Mouse (Mus musculus): Measurements from ENCODE around the gene 1700018F24Rik. TPM values are rescaled to one million over a fixed set of nuclear protein-coding genes. Genes with fewer than 3 reads are reported as not detected.
A peak's percentile ranks its signal among the peaks of the same experiment; 100 is the strongest.
"Not testable (repeated sequence)": the region's sequence is repeated elsewhere in the genome, so short reads cannot be mapped to it uniquely, and the experiment has no call there.

1700018F24Rik gene
- not detected for total RNA-seq (2021)
- long read RNA-seq, experiment 1, result 0 reads
- long read RNA-seq, experiment 2, result 0 reads

- H3K4me3 ChIP-seq; H3K27ac ChIP-seq; intact Hi-C loops (cut with DNase I); DNase-seq (ENCODE audit: extremely low spot score in 1 of 2, low spot score in 2 of 2): not testable (repeated sequence)
These were observed at the start of gene 1700018F24Rik for GRCm38 (mm10) chr5:145042690-145043089. 1700018F24Rik (plus strand) TSS chr5:145042990.

- Histone ChIP-seq H3K4me3 (no peak overlapping the region), H3K27ac (no peak overlapping the region)
- intact Hi-C loops (cut with DNase I), result no loop called here
- DNase-seq (ENCODE audit: extremely low spot score in 1 of 2, low spot score in 2 of 2), result no peak
- TF ChIP-seq CTCF (IDR thresholded peaks at IDR 0.05), result peak; percentile 29
These were observed 44.3 kb upstream of the 1700018F24Rik start for GRCm38 (mm10) chr5:144998491-144998890.

GRCm38 (mm10) chr5:145003362-145003761, 39.4 kb upstream of the 1700018F24Rik start:
- no peak for DNase-seq (ENCODE audit: extremely low spot score in 1 of 2, low spot score in 2 of 2)
- Histone ChIP-seq H3K4me3 (no peak overlapping the region), H3K27ac (no peak overlapping the region)
- intact Hi-C loops (cut with DNase I), result no loop called here
- no peak for TF ChIP-seq CTCF (IDR thresholded peaks at IDR 0.05)

DNA sequence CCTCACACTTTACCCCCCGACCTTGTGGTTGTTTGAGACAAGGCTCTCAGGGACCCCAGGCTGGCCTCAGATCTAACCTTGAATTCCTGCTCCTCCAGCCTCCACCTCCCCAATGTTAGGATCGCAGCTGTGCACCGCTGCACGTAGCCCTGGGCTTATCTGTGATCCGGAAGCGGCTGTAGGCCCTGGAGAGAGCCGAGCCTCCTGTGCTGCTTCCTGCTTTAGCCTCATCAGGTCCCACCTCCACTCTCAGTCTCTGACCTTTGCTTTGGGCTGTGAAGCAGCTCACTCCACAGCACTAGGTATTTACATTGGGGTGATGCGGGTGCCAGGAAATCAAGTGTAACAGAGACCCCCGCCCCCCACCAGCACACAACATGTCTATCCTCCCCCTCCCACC, 38.3 kb upstream of the 1700018F24Rik start:
- Histone ChIP-seq H3K27ac (no peak overlapping the region), H3K4me3 (no peak overlapping the region)
- intact Hi-C loops (cut with DNase I), result no loop called here
- TF ChIP-seq CTCF (IDR thresholded peaks at IDR 0.05), result no peak
- no peak for DNase-seq (ENCODE audit: extremely low spot score in 1 of 2, low spot score in 2 of 2)

- no peak overlapping the region for H3K27ac ChIP-seq
- intact Hi-C loops (cut with DNase I), result no loop called here
- TF ChIP-seq CTCF (IDR thresholded peaks at IDR 0.05), result no peak
- no peak overlapping the region for H3K4me3 ChIP-seq
- DNase-seq (ENCODE audit: extremely low spot score in 1 of 2, low spot score in 2 of 2), result no peak
These were observed 37.2 kb upstream of the 1700018F24Rik start for GRCm38 (mm10) chr5:145005596-145005995.

- H3K4me3 ChIP-seq, result no peak overlapping the region
- no peak for DNase-seq (ENCODE audit: extremely low spot score in 1 of 2, low spot score in 2 of 2)
- TF ChIP-seq CTCF (IDR thresholded peaks at IDR 0.05), result no peak
- intact Hi-C loops (cut with DNase I), result no loop called here
- no peak overlapping the region for H3K27ac ChIP-seq
These were observed 33.7 kb upstream of the 1700018F24Rik start for GRCm38 (mm10) chr5:145008878-145009659.

DNA sequence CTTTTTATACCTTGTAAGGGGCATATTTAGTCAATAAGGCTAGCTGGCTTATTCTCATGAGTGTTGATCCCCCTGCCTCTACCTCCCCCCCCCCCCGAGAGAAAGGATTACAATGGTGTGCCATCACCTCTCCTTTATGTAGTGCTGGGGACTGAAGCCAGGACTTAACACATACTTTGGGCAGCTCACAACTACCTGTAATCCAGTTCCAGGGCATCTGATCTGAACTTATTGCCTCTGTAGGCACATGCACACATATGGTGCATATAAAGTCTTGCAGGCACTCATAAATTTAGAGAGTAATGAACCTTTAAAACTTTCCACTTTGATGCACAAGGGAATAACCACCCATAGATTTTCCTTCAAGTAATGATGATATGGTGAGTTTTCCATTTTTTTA, 28.5 kb upstream of the 1700018F24Rik start:
- intact Hi-C loops (cut with DNase I), result no loop called here
- Histone ChIP-seq H3K4me3 (no peak overlapping the region), H3K27ac (no peak overlapping the region)
- DNase-seq (ENCODE audit: extremely low spot score in 1 of 2, low spot score in 2 of 2), result no peak
- TF ChIP-seq CTCF (IDR thresholded peaks at IDR 0.05), result no peak

- TF ChIP-seq CTCF (IDR thresholded peaks at IDR 0.05), result peak; percentile 43
- not testable (repeated sequence) for DNase-seq (ENCODE audit: extremely low spot score in 1 of 2, low spot score in 2 of 2); H3K4me3 ChIP-seq; H3K27ac ChIP-seq
- intact Hi-C loops (cut with DNase I), result loop anchor here (5.0 kb wide), 1 partner anchor 51 kb away; no protein-coding TSS in a partner anchor
These were observed 26.0 kb upstream of the 1700018F24Rik start for GRCm38 (mm10) chr5:145016761-145017160.

DNA sequence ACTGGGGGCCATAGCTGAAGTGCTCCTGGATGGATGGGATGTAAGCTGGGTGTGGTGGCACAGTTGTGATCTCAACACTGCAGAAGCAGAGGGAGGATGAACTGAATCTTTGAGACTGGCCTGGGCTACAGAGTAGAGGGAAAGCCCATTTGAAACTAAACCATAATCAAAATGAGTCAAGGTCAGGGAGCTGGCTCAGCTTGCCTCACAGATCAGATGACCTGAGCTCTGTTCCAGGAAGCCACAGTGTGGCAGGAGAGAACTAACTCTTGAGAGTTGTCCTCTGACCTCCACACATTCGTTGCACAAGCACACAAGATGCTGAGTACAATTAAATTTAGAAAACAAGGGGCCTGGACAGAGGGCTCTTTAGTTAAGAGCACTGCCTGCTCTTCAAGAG, 22.5 kb upstream of the 1700018F24Rik start:
- H3K27ac ChIP-seq; DNase-seq (ENCODE audit: extremely low spot score in 1 of 2, low spot score in 2 of 2); intact Hi-C loops (cut with DNase I); H3K4me3 ChIP-seq: not testable (repeated sequence)

GRCm38 (mm10) chr5:145020712-145021111, 22.1 kb upstream of the 1700018F24Rik start:
- intact Hi-C loops (cut with DNase I); H3K27ac ChIP-seq; DNase-seq (ENCODE audit: extremely low spot score in 1 of 2, low spot score in 2 of 2): not testable (repeated sequence)

DNA sequence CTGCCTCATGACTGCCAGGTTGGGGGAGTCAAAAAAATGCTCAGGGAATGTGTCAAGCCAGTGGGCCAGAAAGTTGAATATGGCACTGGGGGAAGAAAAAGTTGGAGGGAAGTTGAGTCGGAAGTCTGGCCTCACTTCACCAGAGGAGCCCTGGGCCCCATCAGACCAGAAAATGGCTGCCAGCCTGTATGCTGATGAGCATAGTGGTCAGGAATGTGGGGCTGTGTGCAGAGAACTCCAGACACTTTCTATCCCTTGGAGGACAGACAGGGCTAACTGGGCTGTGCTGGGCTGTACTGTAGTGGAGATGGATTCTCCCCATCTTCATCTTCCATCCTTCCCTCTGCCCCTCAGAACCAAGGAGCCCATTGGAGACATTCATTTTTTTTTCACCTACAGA, 12.3 kb upstream of the 1700018F24Rik start:
- H3K27ac ChIP-seq; DNase-seq (ENCODE audit: extremely low spot score in 1 of 2, low spot score in 2 of 2); H3K4me3 ChIP-seq; intact Hi-C loops (cut with DNase I): not testable (repeated sequence)

More at GRCm38 (mm10) chr5:145020712-145021111, 22.1 kb upstream of the 1700018F24Rik start:
- not testable (repeated sequence) for H3K4me3 ChIP-seq

- intact Hi-C loops (cut with DNase I); H3K27ac ChIP-seq; H3K4me3 ChIP-seq; DNase-seq (ENCODE audit: extremely low spot score in 1 of 2, low spot score in 2 of 2): not testable (repeated sequence)
These were observed 10.4 kb upstream of the 1700018F24Rik start, which contains the start of gene Gm4871 for GRCm38 (mm10) chr5:145032391-145032790. Gm4871 (minus strand) TSS chr5:145032754.

DNA sequence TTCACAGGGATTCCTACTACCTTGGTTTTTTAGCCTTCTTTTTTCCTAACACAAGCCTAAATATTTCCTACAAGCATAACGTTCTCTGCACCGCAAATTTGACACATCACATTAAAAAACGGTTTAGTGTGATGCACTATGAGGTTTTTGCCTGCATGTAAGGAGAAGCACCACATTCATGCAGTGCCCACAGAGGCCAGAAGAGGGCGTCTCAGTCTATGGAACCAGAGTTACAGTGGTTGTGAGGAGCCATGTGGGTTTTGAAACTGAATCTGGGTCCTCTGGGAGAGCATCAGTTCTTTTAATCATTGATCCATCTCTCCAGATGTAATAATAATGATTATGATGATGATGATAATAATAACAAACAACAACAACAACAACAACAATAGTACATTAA, 1.2 kb upstream of the 1700018F24Rik start:
- peak; percentile 29 for TF ChIP-seq CTCF (IDR thresholded peaks at IDR 0.05)
- Histone ChIP-seq H3K27ac (no peak overlapping the region), H3K4me3 (no peak overlapping the region)
- no peak for DNase-seq (ENCODE audit: extremely low spot score in 1 of 2, low spot score in 2 of 2)
- intact Hi-C loops (cut with DNase I), result no loop called here

DNA sequence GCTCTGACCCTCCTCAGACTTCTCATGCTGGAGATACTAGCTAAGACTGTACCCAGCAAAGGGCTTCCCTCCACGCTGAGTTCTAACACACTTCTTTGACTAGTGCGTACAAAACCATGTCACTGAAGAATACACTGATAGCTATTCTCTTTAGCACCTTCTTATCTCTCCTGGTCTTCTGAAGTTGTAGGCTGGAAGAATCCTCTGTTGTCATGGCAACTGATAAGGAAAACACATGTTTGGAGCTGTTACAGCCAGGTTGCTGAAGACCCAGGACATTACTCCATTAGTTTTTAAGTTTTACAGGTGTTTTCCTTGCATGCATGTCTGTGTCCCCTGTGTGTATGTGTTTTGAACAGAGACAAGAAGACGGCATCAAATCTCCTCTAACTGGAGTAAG, 11.4 kb downstream of the 1700018F24Rik start:
- H3K27ac ChIP-seq; intact Hi-C loops (cut with DNase I); H3K4me3 ChIP-seq; DNase-seq (ENCODE audit: extremely low spot score in 1 of 2, low spot score in 2 of 2): not testable (repeated sequence)
